Mouse (Mus musculus): ENCODE data around the gene Zfp992. TPM values are rescaled to one million over a fixed set of nuclear protein-coding genes. Genes with fewer than 3 reads are reported as not detected.
"Not testable (repeated sequence)": the region's sequence is repeated elsewhere in the genome, so short reads cannot be mapped to it uniquely, and the experiment has no call there.

Gene Zfp992
- total RNA-seq, 2 experiments from 2014 or later, result 11.4 to 20.0 TPM

DNA sequence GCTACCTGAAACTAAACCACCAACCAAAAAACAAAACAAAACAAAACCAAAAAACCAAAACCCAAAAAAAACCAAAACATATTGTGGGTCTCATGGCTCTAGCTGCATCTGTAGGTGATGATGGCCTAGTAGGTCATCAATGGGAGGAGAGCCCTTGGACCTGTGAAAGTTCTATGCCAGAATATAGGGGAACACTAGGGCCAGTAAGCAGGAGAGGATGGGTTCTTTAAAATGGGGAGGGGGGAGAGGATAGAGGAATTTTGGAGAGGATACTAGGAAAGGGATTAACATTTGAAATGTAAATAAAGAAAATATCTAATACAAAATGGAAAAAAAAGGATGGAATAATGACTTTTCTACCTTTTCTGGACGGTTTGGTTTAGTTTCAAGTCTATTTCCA is 67.7 kb downstream of the Zfp992 start:
- no peak for ATAC-seq (ENCODE audit: poor library complexity, severe bottlenecking)

GRCm38 (mm10) chr4:146517150-146517549 is 68.3 kb downstream of the Zfp992 start:
- ATAC-seq (ENCODE audit: poor library complexity, severe bottlenecking), result not testable (repeated sequence)

Other genes with a start within 250 kb of the Zfp992 start
- 0.11 TPM in 1 of 2 replicates, not detected in the other for gene Zfp981, start 53.0 kb downstream of the Zfp992 start, total RNA-seq (2015)
- not detected in 2 replicates for gene Zfp981, start 53.0 kb downstream of the Zfp992 start, total RNA-seq (2017)
- gene Zfp993, start 161.9 kb downstream of the Zfp992 start, total RNA-seq (2015), result 61.2 and 72.5 TPM in 2 replicates
- gene Zfp993, start 161.9 kb downstream of the Zfp992 start, total RNA-seq (2017), result 20.3 and 20.6 TPM in 2 replicates